Mouse (Mus musculus) left cerebral cortex, postnatal 4 days (tissue): ENCODE data around the gene Mlh1. TPM values are rescaled to one million over a fixed set of nuclear protein-coding genes. Genes with fewer than 3 reads are reported as not detected.

Experiments
- DNase-seq: peaks from one replicate; pipeline ENCODE4 v3.0.0-alpha.2; 2022
- intact Hi-C: fragments of 180-260 bp; cut with DNase I; formaldehyde crosslinking; loops from one replicate; pipeline ENCODE4 v1.15.1; 2025
- total RNA-seq, 2 experiments: library from RNA; stranded (reverse); gene quantifications; 2 replicates each; pipeline ENCODE4 v1.2.3; 2021

Gene Mlh1
- total RNA-seq, 2 experiments from 2014 or later = 27.0 to 30.7 TPM

DNA sequence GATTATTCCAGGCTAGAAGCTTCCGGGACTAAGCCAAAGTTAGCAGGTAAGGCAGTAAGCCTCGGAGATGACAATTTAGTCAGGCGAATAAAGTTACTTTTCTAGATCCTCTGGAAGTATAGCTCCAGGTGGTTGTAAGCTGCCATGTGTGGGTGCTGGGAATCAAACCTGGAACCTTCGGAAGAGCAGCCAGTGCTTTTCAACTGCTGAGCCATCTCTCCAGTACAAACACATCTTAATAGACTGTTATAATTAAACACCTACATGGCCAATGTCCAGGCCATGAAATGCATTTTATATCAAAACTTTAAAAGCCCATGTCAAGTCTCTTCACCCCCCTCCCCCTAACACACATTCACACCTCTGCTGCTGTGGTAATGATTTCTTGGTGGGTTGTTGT lies 16.4 kb upstream of the Mlh1 start:
- intact Hi-C loops = no loop called here
- DNase-seq = no peak

DNA sequence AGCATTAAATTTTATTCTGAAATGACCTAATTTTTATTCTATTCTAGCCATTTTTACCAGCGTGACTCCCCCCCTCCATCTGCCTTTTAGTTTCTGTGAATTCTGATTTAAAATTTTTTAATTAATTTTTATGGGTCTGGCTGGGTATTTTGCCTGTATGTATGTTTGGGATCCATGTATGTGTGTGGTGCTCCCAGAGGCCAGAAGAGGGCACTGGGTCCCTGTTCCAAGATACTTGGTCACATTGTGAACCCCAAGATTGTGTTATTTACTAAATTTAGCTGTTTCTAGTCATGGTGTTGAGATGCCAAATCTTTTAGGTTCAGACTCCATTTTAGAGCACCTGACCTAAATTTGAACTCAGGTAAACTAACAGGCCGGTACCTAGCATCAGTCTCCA lies 14.9 kb upstream of the Mlh1 start:
- intact Hi-C loops = no loop called here
- DNase-seq = no peak

- intact Hi-C loops = no loop called here
- no peak for DNase-seq
Measured at GRCm38 (mm10) chr9:111285676-111286075, 14.1 kb upstream of the Mlh1 start.

GRCm38 (mm10) chr9:111285061-111285460 lies 13.5 kb upstream of the Mlh1 start:
- intact Hi-C loops = no loop called here
- no peak for DNase-seq

DNA sequence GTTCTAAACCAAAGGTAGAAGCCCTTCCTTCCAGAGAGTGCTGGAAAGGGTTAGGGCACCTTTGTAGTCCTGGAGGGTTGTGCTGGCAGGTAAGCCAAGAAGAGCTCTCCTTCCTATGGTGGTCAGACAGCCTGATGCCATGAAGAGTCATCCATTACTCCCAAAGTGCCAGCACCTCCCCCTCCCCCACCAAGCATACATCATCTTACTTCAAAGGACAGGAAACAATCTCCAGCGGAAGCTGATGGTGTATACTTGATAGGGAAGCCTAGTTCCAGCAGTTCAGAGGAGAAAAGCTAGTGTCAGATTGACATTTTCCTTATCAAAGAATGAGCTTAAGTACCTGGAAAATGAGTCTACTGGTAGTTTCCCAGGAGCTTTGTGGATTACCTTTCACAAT lies 3.6 kb upstream of the Mlh1 start:
- intact Hi-C loops = no loop called here
- DNase-seq = no peak

DNA sequence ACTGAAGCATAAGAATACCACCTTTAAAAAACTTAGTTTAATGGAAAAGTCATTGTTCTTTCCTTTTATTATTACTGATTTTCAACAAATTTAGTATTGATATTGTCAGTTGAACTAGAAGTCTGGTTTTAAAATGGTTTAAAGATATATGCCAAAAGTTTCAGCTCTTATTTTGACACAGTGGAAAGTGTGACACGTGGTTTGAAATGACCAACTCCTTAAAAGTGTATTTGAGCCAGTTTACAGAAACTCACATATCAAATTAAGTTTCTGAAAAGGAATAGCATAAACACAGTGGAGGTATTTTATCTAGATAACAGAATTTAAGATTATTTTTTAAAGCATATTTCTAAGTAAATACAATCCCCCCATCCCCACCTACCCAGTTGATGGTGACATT lies 2.4 kb upstream of the Mlh1 start:
- DNase-seq = no peak
- intact Hi-C loops = no loop called here

- intact Hi-C loops = no loop called here
- no peak for DNase-seq
Measured at GRCm38 (mm10) chr9:111272996-111273785, 1.6 kb upstream of the Mlh1 start.

- no peak for DNase-seq
- intact Hi-C loops = no loop called here
Measured at GRCm38 (mm10) chr9:111272356-111272755, 765 bp upstream of the Mlh1 start.

- intact Hi-C loops = no loop called here
Measured at GRCm38 (mm10) chr9:111271056-111271433, 546 bp downstream of the Mlh1 start.

GRCm38 (mm10) chr9:111270606-111271005 lies 985 bp downstream of the Mlh1 start:
- no peak for DNase-seq
- intact Hi-C loops = no loop called here

More at GRCm38 (mm10) chr9:111271056-111271433, 546 bp downstream of the Mlh1 start:
- DNase-seq = peak; percentile 76

DNA sequence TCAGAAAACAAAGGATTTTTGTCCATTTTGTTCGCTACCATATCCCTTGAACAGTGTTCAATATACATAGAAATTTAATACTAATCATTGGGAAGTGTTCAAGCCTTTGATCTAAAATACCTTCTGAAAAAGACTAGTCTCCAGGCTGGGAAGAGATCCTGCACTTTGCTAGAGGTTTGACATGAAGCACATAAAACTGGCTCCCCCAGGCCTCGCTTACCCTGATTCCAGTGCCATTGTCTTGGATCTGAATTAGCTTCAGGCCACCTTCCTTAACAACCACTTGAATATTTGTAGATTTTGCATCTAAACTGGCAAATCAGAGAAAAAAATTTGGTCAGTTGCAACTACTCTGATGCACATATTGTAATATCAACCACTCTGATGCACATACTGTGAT lies 3.6 kb downstream of the Mlh1 start:
- DNase-seq = no peak
- intact Hi-C loops = no loop called here

DNA sequence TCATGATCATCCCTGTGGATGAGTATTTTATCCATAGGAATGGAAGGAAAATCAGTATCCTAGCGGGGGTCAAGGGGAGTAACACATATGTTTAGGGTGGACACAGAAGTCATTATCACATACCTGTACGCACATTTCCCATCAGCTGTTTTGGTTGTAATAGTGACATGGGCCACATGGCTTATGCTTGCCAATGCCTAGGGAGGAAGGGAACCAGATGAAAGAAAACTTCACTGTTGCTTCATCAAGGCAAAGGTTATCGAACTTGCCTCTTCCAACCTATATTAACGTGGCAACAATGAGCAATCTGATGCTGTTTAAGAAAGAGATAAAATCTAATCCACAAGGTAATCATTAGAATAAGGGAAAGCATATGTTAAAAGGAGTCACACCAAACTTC lies 10.2 kb downstream of the Mlh1 start:
- intact Hi-C loops = no loop called here
- no peak for DNase-seq

DNA sequence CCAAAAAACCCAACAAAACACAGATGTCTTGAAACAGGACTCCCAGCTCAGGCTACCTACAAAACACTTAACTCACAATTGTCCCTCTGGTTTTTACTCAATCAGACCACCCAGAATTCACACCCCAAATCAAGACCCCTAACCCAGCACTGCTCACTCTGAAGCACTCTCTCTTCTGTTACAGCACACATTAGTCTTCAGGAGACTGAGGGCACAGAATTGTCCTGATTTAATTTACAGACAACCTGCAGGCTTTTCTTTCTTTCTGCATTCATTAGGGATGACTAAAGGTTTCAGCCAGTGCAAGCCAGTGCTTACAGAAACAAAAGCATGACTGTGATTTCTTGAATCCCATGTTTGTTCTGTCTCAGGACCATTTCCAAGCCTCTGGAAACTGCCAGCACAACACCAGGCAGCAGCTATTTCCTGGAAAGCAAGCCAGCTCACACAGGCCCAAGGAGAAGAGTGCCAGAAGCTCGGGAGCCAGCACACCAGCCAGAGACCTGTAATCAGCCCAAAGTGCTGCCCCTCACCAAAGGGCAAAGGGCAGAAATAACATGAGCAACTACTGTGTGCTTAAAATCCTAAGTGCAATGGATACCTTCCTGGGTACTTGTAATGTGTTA lies 11.1 kb downstream of the Mlh1 start:
- intact Hi-C loops = no loop called here
- peak; percentile 28 for DNase-seq

- intact Hi-C loops = no loop called here
- no peak for DNase-seq
Measured at GRCm38 (mm10) chr9:111252161-111252869, 19.3 kb downstream of the Mlh1 start.

DNA sequence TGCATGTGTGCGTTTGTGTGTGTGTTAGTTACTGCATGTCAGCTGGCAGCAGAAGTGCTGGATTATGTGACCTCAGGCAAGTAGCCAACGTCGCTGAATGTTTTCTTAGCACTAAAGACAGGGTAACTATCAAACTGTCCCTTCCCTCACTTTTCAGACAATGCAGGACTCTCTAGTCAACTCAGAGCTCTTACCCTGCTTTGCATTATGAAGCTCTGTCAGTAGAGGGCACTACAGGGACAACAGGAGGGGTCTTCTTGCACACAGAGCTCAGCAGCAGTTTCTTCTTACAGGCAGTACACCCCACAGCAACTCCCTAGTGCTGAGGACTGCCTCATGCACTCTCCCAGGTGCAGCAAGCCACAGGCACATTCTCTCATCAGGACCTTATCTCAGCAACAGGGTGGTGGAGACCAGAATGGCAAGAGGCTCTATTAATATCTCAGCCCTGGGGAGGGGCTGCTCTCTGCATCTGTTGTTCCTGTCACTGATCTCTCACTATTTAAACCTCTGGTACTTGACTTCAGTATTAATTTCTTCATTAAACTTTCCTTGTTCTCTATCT lies 23.8 kb downstream of the Mlh1 start:
- intact Hi-C loops = no loop called here
- DNase-seq = no peak

GRCm38 (mm10) chr9:111245546-111245945 lies 26.0 kb downstream of the Mlh1 start:
- intact Hi-C loops = no loop called here
- DNase-seq = no peak

GRCm38 (mm10) chr9:111243384-111243783 lies 28.2 kb downstream of the Mlh1 start:
- no peak for DNase-seq
- intact Hi-C loops = no loop called here

GRCm38 (mm10) chr9:111239821-111240220 lies 31.8 kb downstream of the Mlh1 start:
- no peak for DNase-seq
- intact Hi-C loops = no loop called here

GRCm38 (mm10) chr9:111237726-111238125 lies 33.9 kb downstream of the Mlh1 start:
- no peak for DNase-seq
- intact Hi-C loops = no loop called here

DNA sequence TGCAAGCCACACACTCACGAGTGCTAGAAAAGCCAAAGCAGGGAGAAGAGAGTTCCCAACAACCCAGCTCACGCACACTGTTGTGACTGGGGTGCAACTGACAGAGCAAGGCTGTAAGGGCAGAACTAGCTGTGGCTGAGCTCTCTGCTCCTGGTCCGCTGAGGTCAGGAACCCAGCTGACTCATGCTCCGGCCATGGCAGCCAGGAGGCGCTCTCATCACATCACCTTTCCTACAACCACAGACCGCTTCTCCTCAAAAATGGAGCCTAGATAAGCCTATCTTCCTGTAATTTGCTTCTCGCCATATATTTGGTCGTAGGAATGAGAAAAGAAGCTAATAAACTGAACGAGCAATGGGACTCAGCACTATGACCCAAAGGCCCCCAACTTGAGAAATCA lies 36.9 kb downstream of the Mlh1 start:
- no peak for DNase-seq
- intact Hi-C loops = no loop called here

- intact Hi-C loops = no loop called here
Measured at GRCm38 (mm10) chr9:111228446-111228845, 43.1 kb downstream of the Mlh1 start.

DNA sequence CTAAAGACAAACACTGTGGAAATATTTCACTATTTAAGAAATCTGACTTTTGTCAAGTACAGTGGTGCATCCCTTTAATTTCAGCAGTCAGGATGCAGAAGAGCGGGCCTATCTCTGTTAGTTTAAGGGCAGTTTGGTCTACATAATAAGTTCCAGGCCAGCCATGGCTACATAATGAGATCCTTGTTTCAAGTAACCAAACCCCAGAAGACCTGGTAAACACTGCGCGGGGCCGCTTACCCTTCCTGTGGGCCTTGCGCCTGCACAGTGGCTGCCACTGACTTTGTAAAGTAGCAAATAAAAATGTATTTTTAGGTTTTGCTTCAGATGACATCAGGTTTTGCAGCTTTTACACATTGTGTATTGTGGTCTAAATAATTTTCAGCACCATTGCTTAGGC lies 48.2 kb downstream of the Mlh1 start:
- DNase-seq = no peak
- intact Hi-C loops = no loop called here

More at GRCm38 (mm10) chr9:111228446-111228845, 43.1 kb downstream of the Mlh1 start:
- no peak for DNase-seq
